Mouse (Mus musculus) liver, postnatal 0 days (tissue): ENCODE data around the gene Olfr1396.

Source experiments
- CTCF ChIP-seq: sonication (generic); IDR thresholded peaks from 2 replicates; pipeline ENCODE4 v1.5.1; 2016; ENCODE audit warnings: antibody characterized with exemption, low read depth
- EP300 ChIP-seq: IDR thresholded peaks from 2 replicates; pipeline ENCODE4 v1.6.1; 2016; ENCODE audit warnings: antibody characterized with exemption, low read depth, mild to moderate bottlenecking

DNA sequence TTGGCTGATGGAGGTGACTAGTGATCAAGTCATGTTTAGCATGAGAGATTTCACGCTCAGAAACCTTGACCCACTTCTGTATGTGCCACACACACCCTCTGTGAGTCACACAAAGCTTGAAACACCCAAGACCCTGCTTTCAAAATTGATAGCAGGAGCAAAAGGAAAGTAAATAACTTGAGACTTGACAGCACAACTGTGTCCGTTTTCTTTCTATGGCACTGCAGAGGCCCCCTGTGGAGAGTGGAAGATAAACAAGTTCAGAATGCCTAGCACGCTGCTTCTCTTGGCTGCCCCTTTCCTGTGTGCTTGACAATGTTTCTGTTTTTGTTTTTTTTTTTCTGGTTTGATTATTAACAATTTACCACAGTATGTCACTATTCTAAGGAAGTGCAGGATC lies 29.8 kb downstream of the Olfr1396 start:
- peak; percentile 71 for TF ChIP-seq CTCF
- peak; percentile 53 for TF ChIP-seq EP300
